Mouse (Mus musculus): Measurements from ENCODE around the gene Tjp1. TPM values are rescaled to one million over a fixed set of nuclear protein-coding genes. Genes with fewer than 3 reads are reported as not detected.

The Tjp1 gene
- polyA plus RNA-seq, 1 experiment from 2014 or later = 21.9 TPM

- no peak for ATAC-seq (replicated peaks)
These were observed 212.4 kb downstream of the Tjp1 start for GRCm38 (mm10) chr7:65315182-65315581.

DNA sequence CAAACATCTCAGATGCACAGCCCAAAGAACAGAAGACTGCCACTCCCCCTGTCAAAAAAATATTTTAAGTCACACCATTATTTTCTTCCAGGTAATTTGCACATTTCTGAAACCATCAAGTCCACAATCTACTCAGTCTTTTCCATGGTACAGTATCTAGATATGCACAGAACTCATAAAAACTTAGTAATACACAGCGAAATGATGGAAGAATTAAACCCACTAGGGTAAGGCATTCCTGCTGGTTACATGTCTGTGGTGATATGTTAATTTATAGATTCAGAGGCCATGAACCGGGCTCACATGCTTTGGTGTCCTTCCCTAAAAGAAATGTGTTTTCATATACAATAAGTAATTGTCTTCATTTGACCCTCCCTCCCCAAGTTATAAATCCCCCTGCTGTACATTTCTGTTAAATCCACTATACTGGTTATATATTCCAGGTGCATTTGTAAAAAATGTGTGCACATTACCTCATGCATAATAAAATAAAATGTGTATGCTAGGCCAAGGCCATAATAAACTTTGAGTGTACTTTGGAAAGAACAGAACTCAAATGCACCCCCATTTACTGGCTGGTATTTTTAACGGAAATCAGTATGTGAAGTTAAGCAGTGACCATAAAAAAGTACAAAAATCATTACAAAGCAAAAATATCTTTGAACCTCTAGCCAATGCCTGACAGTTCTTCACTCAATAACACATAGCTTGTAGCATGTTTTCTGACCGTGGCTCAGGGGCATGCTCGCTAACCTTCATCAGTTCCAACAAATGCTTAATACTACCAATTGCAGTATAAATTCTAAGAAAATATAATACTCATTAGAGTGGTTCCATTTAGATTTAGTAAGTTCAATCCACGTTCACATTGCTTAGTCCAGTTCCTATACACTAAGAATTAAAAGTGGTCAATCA is 230.6 kb downstream of the Tjp1 start:
- peaks cover 19% of the 10 kb centered on the region for H3K36me3 ChIP-seq
- WGBS = 93% methylated on average over 6 of the region's 6 CpGs
- ATAC-seq (replicated peaks) = no peak

More at GRCm38 (mm10) chr7:65315182-65315581, 212.4 kb downstream of the Tjp1 start:
- Histone ChIP-seq H3K4me2 (replicated peaks) (no peak overlapping the region), H3K27ac (replicated peaks) (no peak overlapping the region), H3K9ac (replicated peaks) (no peak overlapping the region), H3K4me1 (no peaks in the 10 kb centered on the region), H3K4me3 (no peak overlapping the region), H3K9me3 (no peaks in the 10 kb centered on the region), H3K36me3 (peaks cover 40% of the 10 kb centered on the region), H3K27me3 (no peaks in the 10 kb centered on the region)
- 81% methylated on average over 2 of the region's 2 CpGs for WGBS

DNA sequence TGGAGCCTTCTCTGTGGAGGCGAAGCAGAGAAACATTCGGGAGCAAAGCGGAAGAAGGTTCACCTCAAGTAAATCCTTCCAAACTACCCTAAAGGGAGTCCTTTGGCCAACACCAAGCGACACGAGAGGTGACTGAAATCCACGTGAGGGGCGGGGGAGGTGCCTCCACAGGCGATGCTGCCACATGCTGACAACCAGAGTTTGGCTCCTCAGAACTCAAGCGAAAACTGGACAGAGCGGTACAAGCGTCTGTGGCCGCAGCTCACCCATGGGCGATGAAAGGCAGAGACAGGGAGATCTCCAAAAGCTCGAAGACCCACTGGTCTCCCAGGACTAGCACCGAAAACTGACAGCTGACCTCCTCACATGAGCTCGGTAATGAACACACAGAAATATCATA is 244.7 kb downstream of the Tjp1 start:
- H3K4me2 ChIP-seq (replicated peaks) = no peak overlapping the region
- no peak overlapping the region for H3K27ac ChIP-seq (replicated peaks)
- no peaks in the 10 kb centered on the region for H3K36me3 ChIP-seq
- WGBS = 77% methylated on average over 16 of the region's 16 CpGs
- ATAC-seq (replicated peaks) = no peak
- no peaks in the 10 kb centered on the region for H3K27me3 ChIP-seq
- no peak overlapping the region for H3K4me3 ChIP-seq
- H3K9ac ChIP-seq (replicated peaks) = no peak overlapping the region
- H3K4me1 ChIP-seq = 0 out of 2 replicates have a peak, but pooled peaks cover 9% of the 10 kb centered on the region
- H3K9me3 ChIP-seq = no peaks in the 10 kb centered on the region

More for the DNA sequence above, 230.6 kb downstream of the Tjp1 start:
- Histone ChIP-seq H3K9me3 (no peaks in the 10 kb centered on the region), H3K4me2 (replicated peaks) (no peak overlapping the region), H3K27me3 (no peaks in the 10 kb centered on the region), H3K27ac (replicated peaks) (no peak overlapping the region), H3K9ac (replicated peaks) (no peak overlapping the region), H3K4me1 (no peaks in the 10 kb centered on the region), H3K4me3 (no peak overlapping the region)

GRCm38 (mm10) chr7:65281960-65282359 is 245.6 kb downstream of the Tjp1 start:
- Histone ChIP-seq H3K4me2 (replicated peaks) (no peak overlapping the region), H3K4me1 (0 out of 2 replicates have a peak, but pooled peaks cover 9% of the 10 kb centered on the region), H3K9me3 (no peaks in the 10 kb centered on the region), H3K27ac (replicated peaks) (no peak overlapping the region), H3K4me3 (no peak overlapping the region), H3K36me3 (no peaks in the 10 kb centered on the region), H3K9ac (replicated peaks) (no peak overlapping the region), H3K27me3 (no peaks in the 10 kb centered on the region)
- no peak for ATAC-seq (replicated peaks)
- 46% methylated on average over 3 of the region's 3 CpGs for WGBS

DNA sequence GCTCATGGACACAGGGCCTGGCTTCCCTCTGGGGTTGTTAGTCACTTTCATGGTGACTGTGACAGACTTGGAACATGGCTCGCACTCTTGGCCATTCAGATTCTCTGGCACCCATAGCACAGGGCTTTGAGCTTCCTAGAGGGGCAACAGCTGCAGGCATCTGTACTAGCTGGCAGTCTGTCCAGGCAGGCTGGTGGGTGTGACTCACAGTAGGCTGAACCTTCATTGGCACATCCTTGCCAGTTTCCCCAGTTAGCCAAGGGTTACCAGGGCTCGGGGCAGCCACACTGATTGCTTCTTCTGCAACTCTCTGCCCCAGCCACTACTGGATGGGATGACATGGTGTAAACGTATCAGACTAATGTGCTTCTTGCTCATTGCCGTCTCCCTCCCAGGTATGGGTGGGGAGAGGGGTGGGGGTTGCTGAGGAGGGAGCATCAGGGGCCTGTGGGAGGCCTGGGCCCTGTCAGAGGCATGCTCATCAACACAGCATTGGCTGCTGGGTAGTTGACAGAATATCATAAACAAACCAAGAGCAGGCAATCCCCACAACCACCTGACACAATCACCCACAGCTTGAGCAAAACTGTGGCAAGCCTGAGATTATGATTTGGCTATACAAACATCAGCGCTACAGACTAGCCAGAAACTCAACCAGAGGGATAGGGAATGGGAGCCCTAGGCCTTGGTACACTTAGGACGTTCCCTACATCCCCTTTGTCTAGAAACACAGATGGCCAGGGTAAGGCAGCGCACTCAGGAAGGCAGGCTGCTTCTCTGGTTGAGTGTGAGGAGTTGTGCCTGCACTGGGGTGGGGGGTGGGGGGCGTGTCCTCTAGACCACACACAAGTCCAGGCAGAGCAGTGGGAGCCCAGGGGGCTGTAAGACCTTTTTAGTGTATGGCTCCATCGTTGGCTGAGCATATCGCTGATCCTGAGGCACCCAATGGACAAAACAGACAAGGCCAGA is 246.4 kb downstream of the Tjp1 start:
- Histone ChIP-seq H3K9me3 (no peaks in the 10 kb centered on the region), H3K4me1 (0 out of 2 replicates have a peak, but pooled peaks cover 9% of the 10 kb centered on the region), H3K27me3 (no peaks in the 10 kb centered on the region), H3K9ac (replicated peaks) (no peak overlapping the region), H3K4me3 (no peak overlapping the region), H3K27ac (replicated peaks) (no peak overlapping the region; the same call in 1 of the 2 replicates), H3K4me2 (replicated peaks) (no peak overlapping the region), H3K36me3 (no peaks in the 10 kb centered on the region)
- WGBS = 54% methylated on average over 10 of the region's 10 CpGs
- peak; percentile 33 for ATAC-seq (replicated peaks)

GRCm38 (mm10) chr7:65279277-65279676 is 248.3 kb downstream of the Tjp1 start:
- Histone ChIP-seq H3K4me2 (replicated peaks) (no peak overlapping the region), H3K9me3 (no peaks in the 10 kb centered on the region), H3K4me3 (no peak overlapping the region), H3K36me3 (no peaks in the 10 kb centered on the region), H3K9ac (replicated peaks) (no peak overlapping the region), H3K4me1 (0 out of 2 replicates have a peak, but pooled peaks cover 9% of the 10 kb centered on the region), H3K27me3 (no peaks in the 10 kb centered on the region), H3K27ac (replicated peaks) (0 out of 2 replicates have a peak overlapping the region, but pooled peaks have one; percentile 19)
- WGBS = 81% methylated on average over 13 of the region's 13 CpGs
- ATAC-seq (replicated peaks) = no peak

DNA sequence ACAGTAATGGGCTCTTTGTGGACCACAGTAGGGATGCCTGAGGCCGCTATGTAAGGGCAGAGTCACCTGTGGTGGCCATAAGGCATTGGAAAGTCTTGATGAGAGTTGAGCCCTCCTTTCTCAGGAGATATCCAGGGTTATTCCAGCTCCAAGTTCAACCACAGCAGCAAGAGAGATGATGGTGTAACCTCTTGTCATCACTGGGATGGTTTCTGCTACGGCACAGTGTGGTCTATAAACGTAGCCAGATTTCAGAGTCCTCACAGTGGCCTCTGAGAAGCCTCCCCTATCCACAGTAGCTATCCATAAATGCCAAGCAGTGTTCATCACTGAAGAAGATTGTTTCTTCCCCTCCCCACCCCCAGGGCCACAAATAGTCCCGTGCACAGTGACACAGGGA is 251.8 kb downstream of the Tjp1 start:
- no peak overlapping the region for H3K4me3 ChIP-seq
- H3K27me3 ChIP-seq = no peaks in the 10 kb centered on the region
- no peak overlapping the region for H3K9ac ChIP-seq (replicated peaks)
- no peak overlapping the region for H3K4me2 ChIP-seq (replicated peaks)
- H3K36me3 ChIP-seq = no peaks in the 10 kb centered on the region
- 0 out of 2 replicates have a peak, but pooled peaks cover under 1% of the 10 kb centered on the region for H3K4me1 ChIP-seq
- WGBS = 82% methylated on average over 4 of the region's 4 CpGs
- no peak for ATAC-seq (replicated peaks)
- H3K27ac ChIP-seq (replicated peaks) = no peak overlapping the region
- no peaks in the 10 kb centered on the region for H3K9me3 ChIP-seq

GRCm38 (mm10) chr7:65274216-65274615 is 253.4 kb downstream of the Tjp1 start:
- no peak overlapping the region for H3K4me3 ChIP-seq
- no peaks in the 10 kb centered on the region for H3K36me3 ChIP-seq
- no peak overlapping the region for H3K27ac ChIP-seq (replicated peaks)
- ATAC-seq (replicated peaks) = no peak
- no peaks in the 10 kb centered on the region for H3K9me3 ChIP-seq
- WGBS = 67% methylated on average over 5 of the region's 5 CpGs
- H3K27me3 ChIP-seq = no peaks in the 10 kb centered on the region
- no peak overlapping the region for H3K9ac ChIP-seq (replicated peaks)
- H3K4me2 ChIP-seq (replicated peaks) = no peak overlapping the region
- H3K4me1 ChIP-seq = no peaks in the 10 kb centered on the region

DNA sequence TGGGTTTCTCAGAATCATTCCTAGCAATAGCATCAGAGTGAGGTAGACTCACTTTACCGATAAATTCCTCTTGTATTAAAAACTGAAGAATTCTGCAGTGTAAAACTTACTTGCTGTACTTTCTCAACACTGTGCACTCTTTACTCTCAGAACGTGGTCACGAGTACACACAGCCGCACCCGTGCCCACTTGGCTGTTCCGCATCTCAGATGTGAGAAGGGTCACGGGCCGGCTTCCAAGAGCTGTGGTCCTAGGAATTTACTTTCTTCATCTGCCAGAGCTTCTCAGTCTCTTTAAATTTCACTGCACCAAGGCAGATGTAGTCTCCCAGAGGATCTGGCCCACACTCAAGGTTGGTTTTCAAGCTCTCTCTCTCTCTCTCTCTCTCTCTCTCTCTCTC is 277.9 kb downstream of the Tjp1 start:
- Histone ChIP-seq H3K4me2 (replicated peaks) (no peak overlapping the region), H3K9me3 (no peaks in the 10 kb centered on the region), H3K9ac (replicated peaks) (no peak overlapping the region), H3K4me3 (no peak overlapping the region), H3K36me3 (no peaks in the 10 kb centered on the region), H3K27me3 (no peaks in the 10 kb centered on the region), H3K4me1 (no peaks in the 10 kb centered on the region), H3K27ac (replicated peaks) (no peak overlapping the region)
- WGBS = 90% methylated on average over 8 of the region's 8 CpGs
- ATAC-seq (replicated peaks) = no peak

Measured in forebrain, embryonic 15.5 days (tissue).